Mouse (Mus musculus): Measurements from ENCODE around the gene Ccdc47. TPM values are rescaled to one million over a fixed set of nuclear protein-coding genes. Genes with fewer than 3 reads are reported as not detected.
A peak's percentile ranks its signal among the peaks of the same experiment; 100 is the strongest.
"Not testable (repeated sequence)": the region's sequence is repeated elsewhere in the genome, so short reads cannot be mapped to it uniquely, and the experiment has no call there.

The Ccdc47 gene
- 10 to 100 TPM; 78.5 to 79.8 TPM for total RNA-seq (2021)
- long read RNA-seq, experiment 1, full-length matches to known transcripts: 163 of 182 reads
- long read RNA-seq, experiment 1, partial matches to known transcripts: 11 of 182 reads
- long read RNA-seq, experiment 1, other reads (novel, unspliced or antisense): 8 of 182 reads
- long read RNA-seq, experiment 2, full-length matches to known transcripts: 114 of 125 reads
- long read RNA-seq, experiment 2, partial matches to known transcripts: 8 of 125 reads
- long read RNA-seq, experiment 2, other reads (novel, unspliced or antisense): 3 of 125 reads

DNA sequence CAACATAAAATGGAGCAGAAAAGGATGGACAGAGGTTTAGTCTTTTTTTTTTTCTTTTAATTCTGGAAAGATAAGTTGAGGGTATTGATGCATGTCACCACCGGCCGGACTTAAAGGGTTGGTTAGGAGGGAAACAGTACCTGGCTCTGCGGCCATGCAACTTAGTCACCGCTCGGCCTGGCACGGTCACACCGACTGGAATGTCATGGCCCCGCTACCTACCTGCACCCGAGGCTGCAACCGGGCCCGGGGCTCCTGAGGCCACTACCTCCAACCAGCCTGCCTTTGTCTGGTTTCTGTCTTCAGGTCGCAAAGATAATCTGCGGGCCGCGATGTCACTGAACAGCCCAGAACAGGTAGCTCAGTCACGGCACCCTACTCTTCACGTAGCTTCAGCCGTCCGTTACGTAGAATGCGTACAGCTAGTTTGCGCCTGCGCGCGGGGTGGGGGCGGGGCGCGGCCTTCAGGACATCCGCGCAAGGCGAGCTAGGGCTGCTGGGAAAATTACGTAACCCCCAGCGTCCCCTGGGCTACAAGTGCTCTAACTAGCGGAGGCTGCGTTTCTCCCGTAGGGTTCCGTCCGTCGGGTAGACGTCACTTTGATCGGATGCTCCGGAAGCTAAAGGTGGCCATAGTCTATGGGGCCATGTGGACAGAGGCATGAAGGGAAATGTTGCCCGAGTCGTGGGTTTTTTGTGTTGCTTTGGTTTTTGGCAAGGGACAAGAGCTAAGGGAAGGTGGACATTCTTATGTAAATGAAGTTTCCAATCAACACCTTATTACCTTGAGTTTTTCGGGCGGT lies at the start of gene Ccdc47:
Ccdc47 (minus strand) TSS at position 418 of the 803 bp plus-strand sequence.
- intact Hi-C loops (cut with DNase I): loop anchor here (5.0 kb wide), 1 partner anchor 41 kb away; the partner anchor contains the start of genes Ftsj3 and Psmc5
- DNase-seq (ENCODE audit: low spot score in 2 of 2): peak; percentile 98 to 99

DNA sequence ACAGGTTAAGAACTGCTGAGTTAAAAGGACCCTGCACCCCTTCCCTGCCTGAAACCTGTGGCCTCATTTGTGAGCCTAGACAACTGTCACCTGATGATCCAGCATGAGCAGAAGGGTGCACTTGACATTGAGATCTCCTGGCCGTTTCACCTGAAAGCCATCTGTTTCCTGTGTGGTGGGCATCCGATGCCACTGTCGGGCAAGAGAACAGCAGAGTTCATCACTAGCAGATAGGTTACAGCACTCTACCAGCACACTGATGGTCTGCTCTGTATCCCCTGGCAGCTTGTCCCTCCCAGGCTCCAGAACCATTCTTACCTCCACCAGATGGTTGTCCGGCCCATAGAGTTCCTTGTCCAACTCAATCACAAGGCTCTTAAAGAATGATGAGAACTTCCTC lies 49.4 kb upstream of the Ccdc47 start:
- intact Hi-C loops (cut with DNase I): no loop called here
- no peak for DNase-seq (ENCODE audit: low spot score in 2 of 2)

DNA sequence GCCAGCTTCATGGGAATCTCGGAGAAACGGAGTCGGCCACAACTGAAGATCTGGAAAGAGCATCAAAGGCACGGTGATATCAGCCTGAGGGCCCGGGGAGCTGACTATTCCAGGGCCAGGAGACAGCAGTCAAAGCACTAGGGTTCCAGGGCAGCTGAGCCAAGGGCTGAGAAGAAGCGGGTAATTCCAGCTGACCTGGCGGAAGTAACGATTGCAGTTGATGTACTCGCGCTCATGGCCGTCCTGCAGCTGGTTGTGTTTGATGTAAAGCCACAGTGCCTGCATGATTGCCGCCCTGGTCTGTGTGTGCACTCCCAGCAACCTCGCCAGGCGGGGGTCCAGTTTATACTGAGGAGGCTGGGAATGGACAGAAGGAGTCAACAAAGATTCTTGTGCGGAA lies 48.8 kb upstream of the Ccdc47 start:
- intact Hi-C loops (cut with DNase I): no loop called here
- no peak for DNase-seq (ENCODE audit: low spot score in 2 of 2)

DNA sequence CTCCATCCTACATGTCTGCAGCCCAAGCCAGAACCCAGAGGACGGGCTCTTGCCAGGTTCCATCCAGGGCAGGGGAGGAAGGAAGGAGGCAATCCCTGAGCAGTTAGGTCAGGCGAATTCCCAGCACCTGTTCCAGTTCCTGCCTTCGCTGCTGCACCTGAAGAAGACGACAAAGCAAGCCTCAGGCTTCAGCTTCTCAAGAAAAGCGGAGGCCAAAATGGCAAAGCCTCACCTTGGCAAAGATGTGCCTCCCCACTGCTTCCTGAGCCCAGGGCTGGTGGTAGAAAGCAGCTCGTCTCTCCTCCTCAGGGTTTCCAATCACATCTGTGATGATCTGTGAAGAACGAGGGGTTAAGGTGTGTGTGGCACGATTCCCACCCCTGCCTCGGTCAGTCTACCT lies 47.8 kb upstream of the Ccdc47 start:
- DNase-seq (ENCODE audit: low spot score in 2 of 2): no peak
- intact Hi-C loops (cut with DNase I): no loop called here

DNA sequence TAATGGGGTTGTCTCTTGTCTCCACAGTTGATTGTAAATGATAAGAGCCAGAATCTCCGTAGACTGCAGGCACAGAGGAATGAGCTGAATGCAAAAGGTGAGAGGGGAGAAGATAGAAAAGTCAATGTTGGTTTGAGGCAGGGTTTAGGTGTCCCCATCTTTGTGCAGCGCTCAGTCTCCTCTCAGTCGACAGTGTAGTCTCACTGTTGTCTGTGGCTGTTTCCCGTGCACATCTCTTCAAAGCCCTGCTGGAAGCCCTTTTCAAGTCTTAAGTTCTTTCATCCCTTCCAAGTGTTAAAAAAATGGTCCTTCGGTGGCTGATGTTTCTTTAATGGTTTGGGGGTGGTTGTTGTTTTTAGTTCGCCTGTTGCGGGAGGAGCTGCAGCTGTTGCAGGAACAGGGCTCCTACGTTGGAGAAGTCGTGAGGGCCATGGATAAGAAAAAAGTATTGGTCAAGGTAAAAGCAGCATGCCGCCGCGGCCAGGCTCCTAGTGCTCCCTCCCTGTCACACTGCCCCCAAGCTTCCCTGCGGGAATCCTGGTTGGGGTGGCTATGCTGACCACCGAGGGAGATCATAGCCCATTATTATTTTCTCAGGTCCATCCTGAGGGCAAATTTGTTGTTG lies 44.8 kb upstream of the Ccdc47 start:
- intact Hi-C loops (cut with DNase I): no loop called here
- DNase-seq (ENCODE audit: low spot score in 2 of 2): no peak

DNA sequence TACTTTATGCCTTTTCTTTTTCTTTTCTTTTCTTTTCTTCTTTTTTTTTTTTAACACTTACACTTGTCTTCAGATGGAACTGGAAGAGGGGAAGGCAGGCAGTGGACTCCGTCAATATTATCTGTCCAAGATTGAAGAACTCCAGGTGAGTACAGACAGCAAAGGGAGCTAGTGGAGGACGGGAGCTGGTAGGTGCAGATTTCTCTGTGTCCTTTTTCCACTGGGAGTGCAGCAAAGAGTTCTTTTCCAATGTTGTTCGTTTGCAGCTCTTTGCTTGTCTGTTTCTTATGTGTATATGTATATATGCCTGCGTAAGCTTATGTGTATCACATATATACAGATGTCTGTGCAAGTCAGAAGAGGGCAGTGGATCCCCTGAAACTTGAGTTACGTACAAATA lies 40.6 kb upstream of the Ccdc47 start:
- intact Hi-C loops (cut with DNase I): loop anchor here (2.0 to 10.0 kb wide), 3 partner anchors 39 to 528 kb away; partner anchors contain the start of genes Ccdc47, Cep95, Ddx42 and Ddx5
- DNase-seq (ENCODE audit: low spot score in 2 of 2): no peak

DNA sequence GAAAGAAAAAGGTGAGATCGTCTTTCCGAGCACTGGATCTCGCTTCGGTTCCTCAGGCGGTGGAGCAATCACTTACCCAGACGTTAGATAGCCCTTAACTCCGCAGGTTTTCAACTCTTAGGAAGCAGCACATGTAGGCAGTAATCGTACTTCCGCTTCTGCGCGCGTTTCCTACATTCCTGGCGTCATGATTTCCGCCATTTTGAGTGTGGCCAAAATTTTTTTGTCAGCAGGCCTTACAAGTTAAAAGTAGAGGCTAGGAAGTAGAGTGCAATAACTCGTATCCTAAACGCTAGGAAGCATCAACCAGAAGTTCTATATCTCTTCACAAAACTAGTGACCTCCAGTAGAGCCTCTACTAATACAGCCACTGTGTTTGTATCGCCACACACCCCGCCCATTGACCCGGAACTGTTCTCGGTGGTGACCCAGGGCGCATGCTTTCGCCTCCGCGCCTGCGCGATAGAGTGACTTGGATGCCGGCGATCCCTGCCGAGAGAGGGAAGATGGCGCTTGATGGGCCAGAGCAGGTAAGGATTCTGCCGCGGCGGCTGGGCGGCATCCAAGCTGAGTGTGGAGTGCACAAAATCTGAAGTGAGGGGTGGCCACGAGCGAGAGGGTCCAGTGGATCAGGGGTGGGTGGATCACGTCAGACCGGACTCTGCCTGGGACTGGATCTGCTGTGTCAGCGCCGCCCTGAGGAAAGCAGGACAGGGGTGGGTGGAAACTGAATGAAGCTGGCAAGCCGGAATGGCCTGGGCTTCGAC lies 39.7 kb upstream of the Ccdc47 start, which contains the start of the genes Ftsj3 and Psmc5:
Ftsj3 (minus strand) TSS at position 395 of the 767 bp plus-strand sequence.
Psmc5 (plus strand) TSS at position 470 of the 767 bp plus-strand sequence.
- intact Hi-C loops (cut with DNase I): loop anchor here (2.0 to 10.0 kb wide), 3 partner anchors 39 to 529 kb away; partner anchors contain the start of genes Ccdc47, Cep95, Ddx42 and Ddx5
- peak; percentile 98 for DNase-seq (ENCODE audit: low spot score in 2 of 2)

DNA sequence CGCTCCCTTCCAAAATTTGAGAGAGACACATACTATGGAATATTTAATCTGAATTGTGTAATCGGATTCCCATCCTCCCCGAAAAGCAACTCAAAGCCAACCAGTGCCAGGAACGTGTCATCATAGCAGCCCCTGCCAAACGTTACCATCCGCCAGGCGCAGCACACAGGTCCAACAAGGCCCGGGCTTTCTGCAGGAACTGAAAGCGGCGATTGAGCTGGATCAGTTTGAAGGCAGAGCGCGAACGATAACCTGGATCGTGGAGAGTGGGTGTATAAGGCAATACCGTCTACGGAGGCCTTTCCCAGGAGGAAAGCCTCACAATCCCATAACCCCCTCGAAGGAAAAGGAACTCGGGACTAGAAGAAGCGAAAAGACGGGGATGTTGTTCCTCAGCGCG lies 39.0 kb upstream of the Ccdc47 start:
- intact Hi-C loops (cut with DNase I): loop anchor here (5.0 to 10.0 kb wide), 2 partner anchors 38 to 530 kb away; partner anchors contain the start of genes Ccdc47, Cep95, Ddx42 and Ddx5
- DNase-seq (ENCODE audit: low spot score in 2 of 2): no peak

DNA sequence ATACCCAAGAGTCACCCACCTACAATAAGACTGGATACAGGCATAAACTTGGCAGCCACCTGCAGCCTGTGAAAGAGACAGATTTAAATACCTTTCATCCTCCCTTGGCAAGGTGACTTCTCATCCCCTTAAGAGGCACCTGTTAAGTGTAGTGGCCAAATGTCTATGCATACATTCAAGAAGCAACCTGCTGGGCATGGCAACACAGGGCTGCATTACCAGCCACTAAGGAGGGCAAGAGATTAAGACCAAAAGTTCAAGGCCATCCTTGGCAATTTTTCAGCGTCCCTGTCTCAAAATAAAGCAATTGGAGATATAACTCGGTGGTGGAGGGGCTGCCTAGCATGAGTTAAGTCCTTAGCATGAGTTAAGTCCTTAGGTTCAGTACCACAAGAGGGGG lies 38.6 kb upstream of the Ccdc47 start:
- no peak for DNase-seq (ENCODE audit: low spot score in 2 of 2)

DNA sequence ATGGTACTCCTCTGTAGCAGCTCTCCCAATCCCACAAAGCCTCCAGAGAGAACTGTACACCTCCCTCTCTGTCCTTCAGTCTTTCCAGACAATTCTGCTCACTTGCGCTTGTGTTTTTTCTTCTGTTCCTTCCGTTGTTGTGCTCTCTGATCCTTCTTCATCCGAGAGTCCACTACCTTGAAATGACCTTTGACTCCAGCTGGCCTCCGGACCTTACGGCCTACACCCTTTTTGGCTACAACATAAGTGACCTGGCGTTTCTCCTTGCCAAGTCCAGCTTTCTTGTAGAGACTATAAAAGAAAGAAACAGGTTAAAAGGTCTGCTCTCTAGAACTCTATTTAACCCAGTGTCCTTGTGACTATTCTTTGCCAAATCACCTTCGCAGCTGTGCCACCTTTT lies 33.2 kb upstream of the Ccdc47 start:
- no peak for DNase-seq (ENCODE audit: low spot score in 2 of 2)
- intact Hi-C loops (cut with DNase I): no loop called here

More for the DNA sequence above, 38.6 kb upstream of the Ccdc47 start:
- intact Hi-C loops (cut with DNase I): loop anchor here (5.0 to 10.0 kb wide), 2 partner anchors 37 to 530 kb away; partner anchors contain the start of genes Ccdc47, Cep95, Ddx42 and Ddx5

DNA sequence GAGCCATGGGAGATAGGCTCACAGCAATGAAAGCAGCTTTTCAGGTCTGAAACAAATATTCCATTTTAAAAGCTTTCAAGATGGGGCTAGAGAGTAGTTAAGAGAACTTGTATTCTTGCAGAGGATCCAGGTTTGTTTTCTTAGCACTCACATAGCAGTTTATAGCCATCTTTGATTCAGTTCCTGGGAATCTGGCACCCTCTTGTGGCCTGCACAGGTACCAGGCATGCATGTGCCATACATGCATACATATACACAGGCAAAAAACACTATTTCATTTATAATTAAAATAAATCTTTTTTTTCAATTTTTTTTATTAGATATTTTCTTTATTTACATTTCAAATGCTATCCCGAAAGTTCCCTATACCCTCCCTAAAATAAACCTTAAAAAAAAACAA lies 30.7 kb upstream of the Ccdc47 start:
- intact Hi-C loops (cut with DNase I): no loop called here
- no peak for DNase-seq (ENCODE audit: low spot score in 2 of 2)

DNA sequence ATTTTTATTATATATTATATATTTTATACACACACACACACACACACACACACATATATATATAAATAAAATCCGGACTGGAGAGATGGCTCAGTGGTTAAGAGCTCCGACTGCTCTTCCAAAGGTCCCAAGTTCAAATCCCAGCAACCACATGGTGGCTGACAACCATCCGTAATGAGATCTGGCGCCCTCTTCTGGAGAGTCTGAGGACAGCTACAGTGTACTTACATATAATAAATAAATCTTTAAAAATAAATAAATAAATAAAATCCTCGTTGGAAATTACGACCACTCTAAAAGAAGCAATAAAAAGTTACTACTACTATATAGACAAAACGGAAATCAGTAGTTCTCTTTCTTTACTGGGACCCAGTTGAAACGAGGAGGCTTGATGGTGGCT lies 17.8 kb upstream of the Ccdc47 start:
- intact Hi-C loops (cut with DNase I); DNase-seq (ENCODE audit: low spot score in 2 of 2): not testable (repeated sequence)

DNA sequence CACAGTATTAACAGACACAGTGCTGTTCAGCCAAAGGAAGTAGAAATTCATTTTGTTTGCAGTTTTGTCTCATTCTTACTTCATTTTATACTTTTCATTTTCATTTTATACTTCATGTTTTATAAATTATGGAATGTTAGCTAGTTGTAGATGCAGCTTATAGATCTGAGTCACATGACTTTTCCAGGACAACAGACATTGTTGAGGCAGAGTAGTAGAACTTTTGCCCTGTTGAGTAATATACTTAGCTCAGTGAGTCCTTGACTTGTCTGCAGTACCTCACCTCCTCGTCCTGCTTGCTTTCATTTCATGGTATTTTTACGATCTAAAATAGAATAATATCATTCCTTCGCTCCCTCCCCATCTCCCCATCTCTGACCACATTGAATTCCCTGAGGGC lies 4.5 kb upstream of the Ccdc47 start:
- DNase-seq (ENCODE audit: low spot score in 2 of 2): no peak
- intact Hi-C loops (cut with DNase I): no loop called here

DNA sequence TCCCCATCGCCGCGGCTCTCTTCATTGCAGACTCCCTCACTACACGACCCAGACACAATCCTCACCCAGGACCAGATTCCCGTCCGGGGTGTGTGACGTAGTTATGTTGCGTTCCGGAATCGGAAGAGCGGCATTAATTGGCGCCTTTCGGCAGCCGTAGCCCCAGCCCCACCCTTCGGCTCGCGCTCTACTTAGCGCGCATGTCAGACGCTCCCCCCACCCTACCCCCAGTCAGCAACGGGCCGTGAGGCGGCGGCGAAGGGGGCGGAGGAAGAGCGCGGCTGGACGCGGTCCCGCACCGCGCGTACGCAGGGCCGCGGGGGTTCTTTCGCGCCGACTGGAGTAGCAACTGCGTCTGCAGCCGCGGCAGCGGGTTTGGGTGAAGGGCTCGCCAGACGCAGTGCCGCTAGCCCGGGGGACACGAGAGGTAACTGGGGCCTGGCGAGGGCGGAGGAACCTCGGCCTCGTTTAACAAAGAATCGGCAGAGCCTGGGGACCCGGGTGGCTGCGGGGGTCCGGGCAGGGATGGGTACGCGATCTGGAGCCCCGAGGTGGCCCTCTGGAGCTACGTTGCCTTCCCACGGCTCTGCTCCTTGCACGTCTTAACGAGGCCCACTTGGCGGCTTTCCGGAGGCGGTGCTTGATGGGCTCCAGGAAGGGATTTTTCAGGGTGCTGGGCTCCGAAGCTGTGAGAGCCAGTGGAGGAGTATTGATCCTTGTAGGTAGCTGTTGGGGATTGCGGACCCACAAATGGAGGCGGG lies 766 bp upstream of the Ccdc47 start, which contains the start of gene Ddx42:
Ddx42 (plus strand) TSS at position 197 of the 761 bp plus-strand sequence.
- intact Hi-C loops (cut with DNase I): loop anchor here (5.0 kb wide), 1 partner anchor 40 kb away; the partner anchor contains the start of genes Ftsj3 and Psmc5
- peak; percentile 93 to 95 for DNase-seq (ENCODE audit: low spot score in 2 of 2)

DNA sequence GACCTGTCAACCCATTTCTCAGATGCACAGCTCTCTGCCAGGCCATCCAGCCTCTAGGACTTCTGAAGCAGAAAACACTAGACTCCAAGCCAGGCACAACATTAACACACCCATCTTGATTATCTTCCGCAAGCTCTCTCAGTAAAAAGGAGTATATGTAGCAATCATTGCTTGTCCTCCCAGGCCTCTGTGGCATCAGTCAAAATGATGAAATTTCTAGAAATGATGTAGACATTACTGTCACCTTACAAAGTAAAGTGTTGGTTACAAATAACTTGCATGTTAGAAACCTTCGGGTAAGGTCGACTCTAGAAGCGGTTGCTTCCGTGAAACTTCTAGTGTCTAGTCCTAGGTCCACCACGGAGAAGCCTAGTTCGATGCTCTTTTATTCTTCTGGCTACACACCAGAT lies 689 bp downstream of the Ccdc47 start:
- intact Hi-C loops (cut with DNase I): loop anchor here (5.0 kb wide), 1 partner anchor 42 kb away; the partner anchor contains the start of genes Ftsj3 and Psmc5
- no peak for DNase-seq (ENCODE audit: low spot score in 2 of 2)

DNA sequence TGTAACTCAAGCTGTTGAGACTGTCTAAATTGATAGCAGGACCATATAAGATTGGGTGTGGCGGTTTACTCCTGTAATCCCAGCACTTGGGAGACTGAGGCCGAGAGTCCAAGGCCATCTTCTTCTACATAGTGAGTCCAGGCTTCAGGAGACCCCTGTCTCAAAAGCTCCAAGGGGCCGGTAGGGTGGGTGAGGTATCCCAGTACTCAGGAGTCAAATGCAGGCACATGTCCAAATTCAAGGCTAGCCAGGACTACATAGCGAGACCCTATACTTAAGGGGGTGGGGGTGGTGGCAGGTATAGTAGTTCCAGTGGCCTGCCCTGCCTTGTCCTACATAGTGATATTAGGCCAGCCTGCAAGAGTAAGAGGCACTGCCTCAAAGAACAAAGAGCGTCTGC lies 1.3 kb downstream of the Ccdc47 start:
- intact Hi-C loops (cut with DNase I): loop anchor here (5.0 kb wide), 1 partner anchor 42 kb away; the partner anchor contains the start of genes Ftsj3 and Psmc5
- no peak for DNase-seq (ENCODE audit: low spot score in 2 of 2)

DNA sequence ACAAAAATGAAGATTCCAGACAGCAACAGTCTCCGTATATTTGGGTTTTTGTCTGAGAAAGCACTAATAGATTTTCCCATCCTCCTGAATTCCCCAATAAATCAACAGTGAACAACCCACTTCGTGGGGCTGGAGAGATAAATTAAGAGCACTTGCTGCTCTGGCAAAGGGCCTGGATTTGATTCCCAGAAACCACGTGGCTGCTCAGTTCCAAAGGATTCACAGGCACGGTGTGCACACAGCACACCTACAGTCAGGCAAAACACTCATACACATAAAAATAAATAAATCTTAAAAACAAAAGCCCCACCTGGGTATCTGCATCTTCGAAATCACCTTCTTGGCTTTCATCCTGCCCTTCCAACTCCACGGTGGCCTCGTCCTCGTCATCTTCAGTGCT lies 3.4 kb downstream of the Ccdc47 start:
- intact Hi-C loops (cut with DNase I): no loop called here
- no peak for DNase-seq (ENCODE audit: low spot score in 2 of 2)

DNA sequence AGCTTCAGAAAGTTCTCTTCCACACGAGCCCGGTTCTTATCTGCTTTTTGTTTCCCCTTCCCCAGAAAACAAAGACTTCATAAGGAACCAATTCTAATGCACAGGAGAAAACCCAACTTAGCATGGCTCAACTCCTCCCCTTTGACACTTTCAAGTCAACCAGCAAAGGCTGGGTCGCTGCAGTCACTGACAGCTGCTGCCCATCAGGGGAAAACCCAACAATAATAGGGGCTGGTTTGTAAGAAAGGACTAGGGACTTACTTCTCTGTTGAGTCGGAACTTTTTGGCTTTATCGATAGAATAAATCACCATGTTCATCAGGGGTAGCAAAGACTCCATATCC lies 14.1 kb downstream of the Ccdc47 start, which contains the start of gene Strada:
Strada (minus strand) TSS at position 46 of the 343 bp plus-strand sequence.
- intact Hi-C loops (cut with DNase I): no loop called here
- DNase-seq (ENCODE audit: low spot score in 2 of 2): no peak
